Mouse (Mus musculus) natural killer cell, adult 2 months (primary cell): Measurements from ENCODE around the gene Erh.

Experiments used
- DNase-seq, 2 experiments: peaks; one replicate each; pipeline ENCODE4 v3.0.0; 2022; ENCODE audit warnings: low spot score in 2 of 2

The Erh gene

GRCm38 (mm10) chr12:80615371-80616257 lies 28.5 kb downstream of the Erh start:
- no peak for DNase-seq

- DNase-seq = no peak
Measured at GRCm38 (mm10) chr12:80612113-80612791, 31.9 kb downstream of the Erh start.

GRCm38 (mm10) chr12:80609928-80610327 lies 34.2 kb downstream of the Erh start:
- DNase-seq = no peak

GRCm38 (mm10) chr12:80608576-80608975 lies 35.6 kb downstream of the Erh start:
- no peak for DNase-seq

- DNase-seq = no peak
Measured at GRCm38 (mm10) chr12:80604218-80604617, 39.9 kb downstream of the Erh start.

- no peak for DNase-seq
Measured at GRCm38 (mm10) chr12:80603566-80603965, 40.6 kb downstream of the Erh start.

GRCm38 (mm10) chr12:80602432-80602831 lies 41.7 kb downstream of the Erh start:
- DNase-seq = no peak

- DNase-seq = no peak
Measured at GRCm38 (mm10) chr12:80601597-80602269, 42.4 kb downstream of the Erh start.

- no peak for DNase-seq
Measured at GRCm38 (mm10) chr12:80598756-80599155, 45.4 kb downstream of the Erh start.

GRCm38 (mm10) chr12:80598236-80598635 lies 45.9 kb downstream of the Erh start:
- no peak for DNase-seq

- no peak for DNase-seq
Measured at GRCm38 (mm10) chr12:80595968-80596367, 48.2 kb downstream of the Erh start.

- no peak for DNase-seq
Measured at GRCm38 (mm10) chr12:80595566-80595965, 48.6 kb downstream of the Erh start.

- DNase-seq = no peak
Measured at GRCm38 (mm10) chr12:80594781-80595180, 49.4 kb downstream of the Erh start.

GRCm38 (mm10) chr12:80594141-80594540 lies 50.0 kb downstream of the Erh start:
- DNase-seq = no peak

- no peak for DNase-seq
Measured at GRCm38 (mm10) chr12:80584973-80585372, 59.2 kb downstream of the Erh start.
